In the genomic region with DNA sequence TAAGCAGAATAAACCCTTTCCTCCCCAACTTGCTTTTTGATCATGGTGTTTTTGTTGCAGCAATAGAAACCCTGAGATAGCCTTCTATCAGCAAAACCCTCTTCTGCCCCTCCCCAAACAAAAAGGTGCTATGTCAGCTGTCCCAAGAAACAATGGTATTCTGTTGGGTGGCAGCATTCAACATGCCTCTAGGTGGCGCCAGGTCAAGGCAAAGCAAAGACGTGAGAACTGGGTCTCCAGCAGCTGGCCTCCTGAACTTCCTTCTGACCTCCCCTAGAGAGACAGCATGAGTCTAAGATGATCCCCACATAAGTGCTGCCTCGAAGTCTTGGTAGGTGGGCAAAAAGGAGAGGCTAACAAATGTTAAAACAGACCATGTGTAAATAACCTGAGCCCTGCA, we compare ENCODE assay signal across 8 mouse cellular contexts. TPM values are rescaled to one million over a fixed set of nuclear protein-coding genes. Genes with fewer than 3 reads are reported as not detected.
DNase-seq lines count a peak whose midpoint lies in the region; ATAC-seq and TF ChIP-seq lines count a peak whose summit lies in the region.
"Had no signal": no experiment of that assay in that cellular context is flagged by ENCODE, and none has a peak within 500 bp of the region (broad histone marks: within the 10 kb centered on the region; RNA-seq: fewer than 3 reads in every experiment).

No protein-coding gene starts in this region.

- no peak for ATAC-seq in Patski
- no peak for ATAC-seq in lung, embryonic 14.5 days (ENCODE audit: insufficient read depth)
- no peak for ATAC-seq in stomach, postnatal 0 days (ENCODE audit: low FRiP score, low TSS enrichment)

- POLR2A ChIA-PET in Patski (lab: Charles Lee), result interaction anchor here (1.3 kb wide), 1 partner anchor 107 kb away, joined by 4 read pairs; the partner anchor contains the start of gene Arhgap35

- peak; percentile 79 for TF ChIP-seq CTCF in Patski (IDR thresholded peaks at IDR 0.05)
- peak; percentile 72 for TF ChIP-seq CTCF in lung, embryonic 14.5 days (IDR thresholded peaks at IDR 0.05; ENCODE audit: low read depth)
- TF ChIP-seq CTCF in stomach, postnatal 0 days (IDR thresholded peaks at IDR 0.05; ENCODE audit: low read depth), result peak; percentile 85

- no peak overlapping the region for H3K27ac ChIP-seq in lung, embryonic 14.5 days (ENCODE audit: low read depth)
- H3K27ac ChIP-seq in stomach, postnatal 0 days (replicated peaks), result no peak overlapping the region
- H3K27ac ChIP-seq: stomach, embryonic 15.5 days had no signal

- no peaks in the 10 kb centered on the region for H3K9me3 ChIP-seq in lung, embryonic 14.5 days (ENCODE audit: low read depth, low read length)
- no peaks in the 10 kb centered on the region for H3K9me3 ChIP-seq in stomach, postnatal 0 days (ENCODE audit: control insufficient read depth, low read length)
- H3K9me3 ChIP-seq: stomach, embryonic 15.5 days had no signal

- in situ Hi-C loops in Patski (cut with MboI; ENCODE audit: low pct_unique_long_range_greater_than_20kb), result loop anchor here (5.0 kb wide), 1 partner anchor 110 kb away; no protein-coding TSS in a partner anchor

- H3K9ac ChIP-seq in lung, embryonic 14.5 days, result no peak overlapping the region
- no peak overlapping the region for H3K9ac ChIP-seq in stomach, postnatal 0 days (ENCODE audit: low read length)
- H3K9ac ChIP-seq: stomach, embryonic 15.5 days had no signal

- TF ChIP-seq EP300 in stomach, postnatal 0 days (optimal IDR thresholded peaks at IDR 0.05), result no peak

- WGBS in lung, embryonic 14.5 days, result 18% methylated on average over 3 of the region's 3 CpGs
- WGBS in stomach, postnatal 0 days, result 10% methylated on average over 3 of the region's 3 CpGs

- no peaks in the 10 kb centered on the region for H3K27me3 ChIP-seq in Patski
- H3K27me3 ChIP-seq in lung, embryonic 14.5 days (ENCODE audit: insufficient read depth, low read length), result no peaks in the 10 kb centered on the region
- no peaks in the 10 kb centered on the region for H3K27me3 ChIP-seq in stomach, postnatal 0 days (ENCODE audit: control insufficient read depth, insufficient read depth, low read length)
- H3K27me3 ChIP-seq: stomach, embryonic 15.5 days had no signal

- no peak overlapping the region for H3K4me2 ChIP-seq in lung, embryonic 14.5 days
- H3K4me2 ChIP-seq in stomach, postnatal 0 days (replicated peaks; ENCODE audit: low read depth), result no peak overlapping the region
- H3K4me2 ChIP-seq: stomach, embryonic 15.5 days had no signal

- peak; percentile 46 for DNase-seq in ovary, postnatal 14 days (ENCODE audit: low spot score)
- DNase-seq in ovary, adult 18-20 months (ENCODE audit: low spot score), result no peak
- DNase-seq in Patski (ENCODE audit: low read depth, low spot score), result peak; percentile 12
- DNase-seq in c-Kit-positive CD71-positive TER-119-positive erythroid progenitor cells, embryonic 14.5 days (ENCODE audit: low spot score), result peak; percentile 19
- DNase-seq in heart, postnatal 14 days, result peak; percentile 70 to 81
- DNase-seq in lung, embryonic 14.5 days, result peak; percentile 68
- DNase-seq in stomach, postnatal 0 days (ENCODE audit: low spot score), result peak; percentile 64

- CTCF ChIA-PET in Patski (lab: Charles Lee), result interaction anchor here (0.7 to 6.6 kb wide), 13 partner anchors 9 to 122 kb away, joined by 3 to 46 read pairs (median 3); no protein-coding TSS in a partner anchor

- H3K4me1 ChIP-seq in lung, embryonic 14.5 days (ENCODE audit: insufficient read depth), result no peaks in the 10 kb centered on the region
- H3K4me1 ChIP-seq in stomach, postnatal 0 days (replicated peaks; ENCODE audit: control insufficient read depth, insufficient read depth), result no peaks in the 10 kb centered on the region
- H3K4me1 ChIP-seq: stomach, embryonic 15.5 days had no signal

- intact Hi-C loops in heart, postnatal 14 days (cut with DNase I), result loop anchor here (1.0 kb wide), 1 partner anchor 110 kb away; no protein-coding TSS in a partner anchor

- no peak overlapping the region for H3K4me3 ChIP-seq in lung, embryonic 14.5 days (ENCODE audit: low read depth, low read length)
- H3K4me3 ChIP-seq in stomach, postnatal 0 days (ENCODE audit: low read depth, low read length), result no peak overlapping the region
- H3K4me3 ChIP-seq: stomach, embryonic 15.5 days had no signal

- H3K36me3 ChIP-seq in lung, embryonic 14.5 days (ENCODE audit: insufficient read depth), result peaks cover 74% of the 10 kb centered on the region
- peaks cover 8% of the 10 kb centered on the region for H3K36me3 ChIP-seq in stomach, postnatal 0 days (ENCODE audit: control insufficient read depth, insufficient read depth, low read length)

RNA-seq across cellular contexts. Expression of gene Npas1, which starts 29.8 kb away (rescaled TPM):
- polyA plus RNA-seq in Patski (2021), result 0.67 TPM
- not detected for total RNA-seq in heart, postnatal 14 days (2021)
- 0.07 TPM in 1 of 2 replicates, not detected in the other for polyA plus RNA-seq in lung, embryonic 14.5 days (2014; fragmentation: Nextera tagmentation; extraction: Ambion mirVana)
- polyA plus RNA-seq in stomach, postnatal 0 days (2015; fragmentation: Nextera tagmentation; extraction: Ambion mirVana), result 0.10 and 0.18 TPM in 2 replicates

RNA-seq across cellular contexts. Expression of gene Tmem160, which starts 54.7 kb away (rescaled TPM):
- 86.0 TPM for polyA plus RNA-seq in Patski (2021)
- total RNA-seq in heart, postnatal 14 days (2021), result 10 to 100 TPM; 85.0 to 86.8 TPM
- 40.4 and 46.1 TPM in 2 replicates for polyA plus RNA-seq in lung, embryonic 14.5 days (2014; fragmentation: Nextera tagmentation; extraction: Ambion mirVana)
- polyA plus RNA-seq in stomach, postnatal 0 days (2015; fragmentation: Nextera tagmentation; extraction: Ambion mirVana), result 71.5 and 75.0 TPM in 2 replicates
